Mouse (Mus musculus) cortical plate, adult 2 months (tissue): ENCODE results near the gene Gpam. TPM values are rescaled to one million over a fixed set of nuclear protein-coding genes. Genes with fewer than 3 reads are reported as not detected.

Experiments used
- H3K27ac ChIP-seq: fragments of 200-500 bp; 2 replicates; pipeline ENCODE4 v1.5.1; 2012; ENCODE audit warnings: low read length, control low read depth, inconsistent platforms; ENCODE audit not compliant: insufficient read depth
- H3K4me1 ChIP-seq: fragments of 200-500 bp; 2 replicates; pipeline ENCODE4 v1.6.1; 2011; ENCODE audit warnings: low read length; ENCODE audit not compliant: control insufficient read depth, insufficient read depth
- H3K4me3 ChIP-seq: fragments of 200-500 bp; 2 replicates; pipeline ENCODE4 v1.5.1; 2011; ENCODE audit warnings: mild to moderate bottlenecking, low read length, control low read depth; ENCODE audit not compliant: insufficient read depth
- CTCF ChIP-seq: fragments of 200-500 bp; IDR thresholded peaks from 2 replicates; pipeline ENCODE4 v1.5.1; 2011; ENCODE audit warnings: mild to moderate bottlenecking, control low read depth, low read length; ENCODE audit not compliant: insufficient read depth; ENCODE audit errors: extremely low read depth
- POLR2A ChIP-seq: fragments of 200-500 bp; IDR thresholded peaks from 2 replicates; pipeline ENCODE4 v1.6.1; 2011; ENCODE audit warnings: mild to moderate bottlenecking, low read length, control low read depth; ENCODE audit not compliant: insufficient read depth; ENCODE audit errors: extremely low read depth
- polyA plus RNA-seq: library from polyadenylated mRNA; depleted of rRNA; stranded (reverse); fragments of >200 nt; gene quantifications from 2 replicates; pipeline ENCODE4 v1.2.3, GENCODE M21; 2012; rRNA removed

The Gpam gene
- polyA plus RNA-seq, 1 experiment, result 40.0 TPM

DNA sequence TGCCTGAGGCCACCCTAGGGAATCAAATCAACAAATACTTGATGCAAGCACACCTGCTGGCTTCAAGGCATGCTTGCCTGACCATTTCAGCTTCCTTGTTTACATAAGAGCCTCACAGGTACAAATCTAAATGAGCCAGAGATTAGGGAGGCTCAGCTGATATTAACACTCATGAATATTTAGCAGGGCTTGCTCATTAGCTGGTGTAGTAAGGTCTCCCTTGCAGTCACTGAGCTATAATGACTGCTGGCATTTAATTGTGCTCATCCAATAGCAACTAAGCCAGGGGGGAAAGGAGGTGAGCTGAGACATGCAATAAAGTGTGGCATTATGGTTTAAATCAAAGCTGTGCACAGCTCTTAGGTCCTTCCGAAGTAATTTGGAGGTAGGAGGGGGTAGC, 108.2 kb downstream of the Gpam start:
- H3K27ac ChIP-seq, result no peak overlapping the region
- TF ChIP-seq CTCF, result no peak
- no peak for TF ChIP-seq POLR2A
- H3K4me1 ChIP-seq, result no peaks in the 10 kb centered on the region
- H3K4me3 ChIP-seq, result no peak overlapping the region

Other genes with a start within 250 kb of the Gpam start
- 0.09 TPM in 1 of 2 replicates, not detected in the other for gene Tectb, start 53.5 kb upstream of the Gpam start, polyA plus RNA-seq
- 3.9 and 5.3 TPM in 2 replicates for gene Gucy2g, start 114.0 kb upstream of the Gpam start, polyA plus RNA-seq
- gene Acsl5, start 124.7 kb upstream of the Gpam start, polyA plus RNA-seq, result 33.8 and 45.5 TPM in 2 replicates
- 24.6 and 27.2 TPM in 2 replicates for gene Zdhhc6, start 188.8 kb upstream of the Gpam start, polyA plus RNA-seq
- gene Vti1a, start 189.1 kb upstream of the Gpam start, polyA plus RNA-seq, result 39.5 and 42.4 TPM in 2 replicates